Mouse (Mus musculus) MEL (cell line): ENCODE results near the gene Abhd8. TPM values are rescaled to one million over a fixed set of nuclear protein-coding genes. Genes with fewer than 3 reads are reported as not detected.

Source experiments
- DNase-seq: peaks from one replicate; pipeline ENCODE4 v3.0.0; 2011; ENCODE audit warnings: low read depth, low spot score
- H3K27ac ChIP-seq: 2 replicates; pipeline ENCODE4 v1.5.1; 2012; ENCODE audit warnings: low read depth, mild to moderate bottlenecking, control low read depth, low read length, moderate library complexity; ENCODE audit not compliant: control insufficient read depth
- H3K27me3 ChIP-seq, 2 experiments: fragments of 150-350 bp in 1 of 2; sonication (generic) in 1 of 2; 2 replicates each; pipeline ENCODE4 v1.6.1; 2012; ENCODE audit warnings: low read length in 2 of 2, mild to moderate bottlenecking in 2 of 2, improper control_type of control experiment in 1 of 2, moderate library complexity in 1 of 2; ENCODE audit not compliant: insufficient read depth in 2 of 2, control insufficient read depth in 1 of 2
- H3K36me3 ChIP-seq, 2 experiments: 2 replicates each; pipeline ENCODE4 v1.6.1; 2012 to 2014; ENCODE audit warnings: low read length in 2 of 2, improper control_type of control experiment in 1 of 2, inconsistent platforms in 1 of 2, mild to moderate bottlenecking in 1 of 2; ENCODE audit not compliant: insufficient read depth in 2 of 2, control insufficient read depth in 1 of 2
- H3K4me1 ChIP-seq, 2 experiments: fragments of 150-350 bp in 1 of 2; sonication (generic) in 1 of 2; 2 replicates each; pipeline ENCODE4 v1.6.1; 2012; ENCODE audit warnings: low read length in 2 of 2, improper control_type of control experiment in 1 of 2, mild to moderate bottlenecking in 1 of 2; ENCODE audit not compliant: insufficient read depth in 2 of 2, control insufficient read depth in 1 of 2
- H3K4me3 ChIP-seq, 2 experiments: fragments of 150-350 bp in 1 of 2; sonication (generic) in 1 of 2; 2 replicates each; pipeline ENCODE4 v1.5.1; 2012; ENCODE audit warnings: low read depth in 2 of 2, low read length in 2 of 2, mild to moderate bottlenecking in 2 of 2, moderate library complexity in 2 of 2, control low read depth in 1 of 2, improper control_type of control experiment in 1 of 2; ENCODE audit not compliant: control insufficient read depth in 1 of 2, insufficient read depth in 1 of 2
- H3K79me2 ChIP-seq: 2 replicates; pipeline ENCODE4 v1.6.1; 2012; ENCODE audit warnings: mild to moderate bottlenecking, low read length, moderate library complexity; ENCODE audit not compliant: control insufficient read depth, poor library complexity, insufficient read depth
- H3K9ac ChIP-seq: 2 replicates; pipeline ENCODE4 v1.6.1; 2012; ENCODE audit warnings: low read depth, mild to moderate bottlenecking, control low read depth, low read length, moderate library complexity; ENCODE audit not compliant: control insufficient read depth, poor library complexity, severe bottlenecking
- H3K9me3 ChIP-seq: fragments of 150-350 bp; sonication (generic); replicated peaks from 2 replicates; pipeline ENCODE4 v1.6.1; 2012; ENCODE audit warnings: mild to moderate bottlenecking, low read length, improper control_type of control experiment, moderate library complexity; ENCODE audit not compliant: insufficient read depth
- BHLHE40 ChIP-seq: IDR thresholded peaks from 2 replicates; pipeline ENCODE4 v1.6.1; 2012; ENCODE audit warnings: low read depth, mild to moderate bottlenecking, inconsistent platforms, low read length, improper control_type of control experiment, borderline replicate concordance
- CHD2 ChIP-seq: IDR thresholded peaks from 2 replicates; pipeline ENCODE4 v1.6.1; 2011; ENCODE audit warnings: low read length, improper control_type of control experiment
- CTCF ChIP-seq, 3 experiments: IDR thresholded peaks in 2 of 3; conservative IDR thresholded peaks in 1 of 3; 2 replicates each; pipeline ENCODE4 v1.5.1; 2011 to 2012; ENCODE audit warnings: low read length in 3 of 3, low read depth in 2 of 3, mild to moderate bottlenecking in 2 of 3, improper control_type of control experiment in 1 of 3, inconsistent platforms in 1 of 3, mixed read lengths in 1 of 3, moderate library complexity in 1 of 3; ENCODE audit not compliant: control insufficient read depth in 1 of 3, insufficient read depth in 1 of 3, poor library complexity in 1 of 3, severe bottlenecking in 1 of 3
- E2F4 ChIP-seq: IDR thresholded peaks from 2 replicates; pipeline ENCODE4 v1.6.1; 2011; ENCODE audit warnings: low read depth, low read length, improper control_type of control experiment, borderline replicate concordance
- ELF1 ChIP-seq: IDR thresholded peaks from 2 replicates; pipeline ENCODE4 v1.6.1; 2014; ENCODE audit warnings: low read depth, mild to moderate bottlenecking, inconsistent platforms, low read length, improper control_type of control experiment, moderate library complexity
- KAT2A ChIP-seq: conservative IDR thresholded peaks from 2 replicates; pipeline ENCODE4 v1.6.1; 2012; ENCODE audit warnings: low read depth, low read length, improper control_type of control experiment, inconsistent platforms
- MXI1 ChIP-seq: IDR thresholded peaks from 2 replicates; pipeline ENCODE4 v1.6.1; 2011; ENCODE audit warnings: mild to moderate bottlenecking, low read depth, low read length, improper control_type of control experiment
- POLR2AphosphoS5 ChIP-seq: IDR thresholded peaks from 2 replicates; pipeline ENCODE4 v1.6.1; 2012; ENCODE audit warnings: low read depth, borderline replicate concordance, mild to moderate bottlenecking, inconsistent platforms, low read length, moderate library complexity, mixed read lengths
- RAD21 ChIP-seq: IDR thresholded peaks from 2 replicates; pipeline ENCODE4 v1.6.1; 2011; ENCODE audit warnings: mild to moderate bottlenecking, low read depth, low read length, improper control_type of control experiment
- SMC3 ChIP-seq: IDR thresholded peaks from 2 replicates; pipeline ENCODE4 v1.6.1; 2011; ENCODE audit warnings: low read depth, low read length, improper control_type of control experiment
- TCF12 ChIP-seq: IDR thresholded peaks from 2 replicates; pipeline ENCODE4 v1.6.1; 2014; ENCODE audit warnings: low read depth, mild to moderate bottlenecking, inconsistent platforms, low read length, improper control_type of control experiment, moderate library complexity
- UBTF ChIP-seq: IDR thresholded peaks from 2 replicates; pipeline ENCODE4 v1.6.1; 2012; ENCODE audit warnings: low read depth, mild to moderate bottlenecking, inconsistent platforms, low read length, improper control_type of control experiment, moderate library complexity, borderline replicate concordance; ENCODE audit not compliant: insufficient read depth
- USF1 ChIP-seq: IDR thresholded peaks from 2 replicates; pipeline ENCODE4 v1.6.1; 2014; ENCODE audit warnings: low read depth, mild to moderate bottlenecking, inconsistent platforms, low read length, improper control_type of control experiment, moderate library complexity
- ZMIZ1 ChIP-seq: IDR thresholded peaks from 2 replicates; pipeline ENCODE4 v1.6.1; 2012; ENCODE audit warnings: low read depth, mild to moderate bottlenecking, inconsistent platforms, low read length, improper control_type of control experiment, moderate library complexity
- polyA plus RNA-seq, 2 experiments: library from polyadenylated mRNA; stranded (reverse) in 1 of 2; unstranded in 1 of 2; fragments of >175 nt in 1 of 2; fragments of >200 nt in 1 of 2; gene quantifications; 2 replicates each; pipeline versions ENCODE4 v1.2.1 to v1.2.4; 2012; ENCODE audit warnings: low replicate concordance in 2 of 2, low read depth in 1 of 2; ENCODE audit not compliant: insufficient read length in 2 of 2, insufficient read depth in 1 of 2, missing spikeins in 1 of 2
- total RNA-seq: library from RNA; depleted of rRNA; stranded (reverse); fragments of 300-350 nt; gene quantifications from 2 replicates; pipeline ENCODE4 v1.2.3, GENCODE M21; 2012

Abhd8 gene
- total and polyA plus RNA-seq, 3 experiments = 28.5 to 39.2 TPM; not detected in 1

DNA sequence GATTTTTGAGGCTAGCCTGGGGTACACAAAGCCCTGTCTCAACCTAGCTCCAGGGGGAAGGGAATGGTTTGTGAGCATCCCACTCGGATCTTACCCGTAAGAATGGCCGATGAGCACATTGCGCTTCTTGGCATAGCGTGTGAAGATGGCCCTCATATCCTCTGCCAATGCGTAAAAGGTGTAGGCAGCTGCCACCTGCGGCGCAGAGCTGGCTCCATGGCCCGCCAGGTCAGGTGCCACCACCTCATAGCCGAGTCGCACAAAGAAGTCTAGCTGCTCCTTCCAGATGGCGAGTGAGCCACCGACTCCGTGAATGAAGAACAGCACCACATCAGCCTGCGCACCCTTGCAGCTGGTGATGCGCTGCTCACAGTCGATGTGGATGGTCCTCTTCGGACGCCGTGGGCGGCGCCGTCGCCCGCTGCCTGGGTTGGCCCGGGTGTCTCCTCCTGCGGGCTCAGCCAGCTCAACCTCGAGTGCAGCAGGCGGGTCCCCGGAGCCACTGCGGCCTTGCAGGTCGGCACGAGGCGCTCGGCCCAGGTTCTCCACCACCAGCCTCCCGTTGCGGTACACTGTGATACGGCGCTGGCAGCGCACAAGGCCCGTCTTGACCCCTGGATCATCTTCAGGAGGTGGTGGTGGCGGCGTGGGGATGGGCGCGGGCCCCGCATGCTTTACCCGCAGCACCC, 2.2 kb downstream of the Abhd8 start:
- DNase-seq = no peak
- peaks cover 7% of the 10 kb centered on the region; the same call in 1 of the 2 replicates for H3K79me2 ChIP-seq
- H3K9ac ChIP-seq = no peak overlapping the region
- no peaks in the 10 kb centered on the region for H3K9me3 ChIP-seq
- peaks cover 0 to 10% of the 10 kb centered on the region in 2 experiments; a peak in 2 of 4 replicates for H3K4me1 ChIP-seq
- no peaks in the 10 kb centered on the region for H3K27me3 ChIP-seq
- TF ChIP-seq USF1 = no peak
- TF ChIP-seq UBTF = no peak
- TF ChIP-seq SMC3 = no peak
- no peak for TF ChIP-seq KAT2A
- TF ChIP-seq POLR2AphosphoS5 = no peak
- TF ChIP-seq ELF1 = no peak
- TF ChIP-seq BHLHE40 = no peak
- no peak for TF ChIP-seq CTCF (IDR thresholded peaks at IDR 0.05 in 2 of 3, conservative IDR thresholded peaks at IDR 0.05 in 1 of 3; ENCODE audit: control insufficient read depth in 1 of 3, insufficient read depth in 1 of 3, low read depth in 2 of 3, low read length in 3 of 3, poor library complexity in 1 of 3, severe bottlenecking in 1 of 3)
- TF ChIP-seq CHD2 = no peak
- no peak overlapping the region for H3K27ac ChIP-seq
- H3K36me3 ChIP-seq = peaks cover 0 to 7% of the 10 kb centered on the region in 2 experiments; a peak in 1 of 4 replicates
- no peak overlapping the region for H3K4me3 ChIP-seq

DNA sequence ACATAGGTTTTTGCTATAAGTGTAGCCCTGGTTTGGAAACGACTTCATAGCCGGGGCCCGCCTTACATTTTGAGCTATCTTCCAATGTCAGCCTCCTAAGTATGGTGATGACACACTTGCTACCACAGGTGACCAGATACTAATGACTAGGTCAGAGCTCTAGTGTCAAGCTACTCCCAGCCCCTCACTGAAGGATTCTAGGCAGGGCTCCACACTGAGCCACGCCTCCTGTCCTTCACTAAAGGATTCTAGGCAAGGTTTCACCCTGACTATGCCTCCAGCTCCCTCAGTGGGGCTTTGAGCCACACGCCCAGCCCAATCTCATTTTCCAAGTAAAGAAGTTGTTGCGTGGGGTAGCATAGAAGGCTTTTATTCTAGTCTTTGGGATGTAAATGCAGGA, 2.7 kb downstream of the Abhd8 start:
- H3K79me2 ChIP-seq = peaks cover 7% of the 10 kb centered on the region; the same call in 1 of the 2 replicates
- H3K4me1 ChIP-seq = peaks cover 0 to 6% of the 10 kb centered on the region in 2 experiments; a peak in 1 of 4 replicates
- peaks cover 0 to 5% of the 10 kb centered on the region in 2 experiments; a peak in 1 of 4 replicates for H3K36me3 ChIP-seq
- no peak overlapping the region for H3K4me3 ChIP-seq
- H3K27me3 ChIP-seq = no peaks in the 10 kb centered on the region
- H3K27ac ChIP-seq = no peak overlapping the region
- no peak for TF ChIP-seq MXI1
- TF ChIP-seq ZMIZ1 = no peak
- TF ChIP-seq TCF12 = no peak
- no peak for TF ChIP-seq E2F4
- TF ChIP-seq RAD21 = no peak
- no peak for TF ChIP-seq CHD2
- TF ChIP-seq, all 39 proteins: peak for 0
- Histone ChIP-seq H3K9ac (no peak overlapping the region), H3K9me3 (no peaks in the 10 kb centered on the region)
- no peak for DNase-seq
